Mouse (Mus musculus): ENCODE measurements around the gene Plcxd2. TPM values are rescaled to one million over a fixed set of nuclear protein-coding genes. Genes with fewer than 3 reads are reported as not detected.

Plcxd2 gene
- polyA plus RNA-seq, 1 experiment from 2014 or later: 0.20 TPM

GRCm38 (mm10) chr16:45963837-45964236 is 46.2 kb downstream of the Plcxd2 start:
- Histone ChIP-seq H3K4me2 (replicated peaks; ENCODE audit: low read depth, low read length) (no peak overlapping the region), H3K27ac (ENCODE audit: low read length) (no peak overlapping the region), H3K4me1 (ENCODE audit: insufficient read depth, low read depth, low read length) (peaks cover 5% of the 10 kb centered on the region; the same call in 1 of the 2 replicates), H3K27me3 (replicated peaks; ENCODE audit: insufficient read depth, low read length) (no peaks in the 10 kb centered on the region), H3K4me3 (ENCODE audit: low read depth, low read length) (no peak overlapping the region), H3K36me3 (ENCODE audit: insufficient read depth, low read length) (no peaks in the 10 kb centered on the region), H3K9ac (replicated peaks; ENCODE audit: low read depth) (no peak overlapping the region), H3K9me3 (ENCODE audit: low read length) (no peaks in the 10 kb centered on the region)
- no peak for ATAC-seq
- 72% methylated on average over 8 of the region's 8 CpGs for WGBS
- no peak for DNase-seq (ENCODE audit: low spot score)
- TF ChIP-seq CTCF (IDR thresholded peaks at IDR 0.05): no peak
- TF ChIP-seq EP300 (IDR thresholded peaks at IDR 0.05): no peak

- H3K4me1 ChIP-seq (ENCODE audit: insufficient read depth, low read depth, low read length): peaks cover 5% of the 10 kb centered on the region; the same call in 1 of the 2 replicates
- DNase-seq (ENCODE audit: low spot score) (peak; percentile 12), ATAC-seq (no peak)
- H3K36me3 ChIP-seq (ENCODE audit: insufficient read depth, low read length): no peaks in the 10 kb centered on the region
- no peak for TF ChIP-seq EP300 (IDR thresholded peaks at IDR 0.05)
- no peak for TF ChIP-seq CTCF (IDR thresholded peaks at IDR 0.05)
- WGBS: 36% methylated on average over 5 of the region's 5 CpGs
- no peak overlapping the region for H3K4me3 ChIP-seq (ENCODE audit: low read depth, low read length)
- H3K27me3 ChIP-seq (replicated peaks; ENCODE audit: insufficient read depth, low read length): no peaks in the 10 kb centered on the region
- H3K4me2 ChIP-seq (replicated peaks; ENCODE audit: low read depth, low read length): no peak overlapping the region
- H3K9ac ChIP-seq (replicated peaks; ENCODE audit: low read depth): no peak overlapping the region
- H3K9me3 ChIP-seq (ENCODE audit: low read length): no peaks in the 10 kb centered on the region
- no peak overlapping the region for H3K27ac ChIP-seq (ENCODE audit: low read length)
Measured at GRCm38 (mm10) chr16:45963088-45963487, 46.9 kb downstream of the Plcxd2 start.

GRCm38 (mm10) chr16:45960978-45961377 is 49.0 kb downstream of the Plcxd2 start:
- Histone ChIP-seq H3K27ac (ENCODE audit: low read length) (no peak overlapping the region), H3K4me2 (replicated peaks; ENCODE audit: low read depth, low read length) (no peak overlapping the region), H3K4me1 (ENCODE audit: insufficient read depth, low read depth, low read length) (no peaks in the 10 kb centered on the region), H3K36me3 (ENCODE audit: insufficient read depth, low read length) (no peaks in the 10 kb centered on the region), H3K27me3 (replicated peaks; ENCODE audit: insufficient read depth, low read length) (no peaks in the 10 kb centered on the region), H3K9ac (replicated peaks; ENCODE audit: low read depth) (no peak overlapping the region), H3K4me3 (ENCODE audit: low read depth, low read length) (no peak overlapping the region), H3K9me3 (ENCODE audit: low read length) (no peaks in the 10 kb centered on the region)
- ATAC-seq (peak; percentile 25; the same call in 1 of the 2 replicates), DNase-seq (ENCODE audit: low spot score) (peak; percentile 15)
- WGBS: 73% methylated on average over 3 of the region's 3 CpGs
- no peak for TF ChIP-seq CTCF (IDR thresholded peaks at IDR 0.05)
- TF ChIP-seq EP300 (IDR thresholded peaks at IDR 0.05): no peak; the same call in 1 of the 2 replicates

- no peak for ATAC-seq
Measured at GRCm38 (mm10) chr16:45956390-45956950, 53.5 kb downstream of the Plcxd2 start.

GRCm38 (mm10) chr16:45953394-45953793 is 56.6 kb downstream of the Plcxd2 start, which contains the start of gene Phldb2:
TSS of gene Phldb2 (minus strand) at chr16:45953598.
- ATAC-seq: no peak
- DNase-seq (ENCODE audit: low spot score): no peak
- H3K27ac ChIP-seq (ENCODE audit: low read length): peak within 1 kb of the TSS; percentile 22; the same call in 1 of the 2 replicates
- no peak within 1 kb of the TSS for H3K4me2 ChIP-seq (replicated peaks; ENCODE audit: low read depth, low read length)
- 67% methylated on average over 4 of the region's 4 CpGs for WGBS
- no peaks in the 10 kb centered on the region for H3K27me3 ChIP-seq (replicated peaks; ENCODE audit: insufficient read depth, low read length)
- H3K4me1 ChIP-seq (ENCODE audit: insufficient read depth, low read depth, low read length): 0 out of 2 replicates have a peak, but pooled peaks cover 2% of the 10 kb centered on the region
- no peak for TF ChIP-seq EP300 (IDR thresholded peaks at IDR 0.05)
- no peak for TF ChIP-seq CTCF (IDR thresholded peaks at IDR 0.05)
- no peak within 1 kb of the TSS for H3K4me3 ChIP-seq (ENCODE audit: low read depth, low read length)
- H3K9me3 ChIP-seq (ENCODE audit: low read length): no peaks in the 10 kb centered on the region
- no peaks in the 10 kb centered on the region for H3K36me3 ChIP-seq (ENCODE audit: insufficient read depth, low read length)
- no peak within 1 kb of the TSS for H3K9ac ChIP-seq (replicated peaks; ENCODE audit: low read depth)

More at GRCm38 (mm10) chr16:45956390-45956950, 53.5 kb downstream of the Plcxd2 start:
- no peak for TF ChIP-seq CTCF (IDR thresholded peaks at IDR 0.05)
- TF ChIP-seq EP300 (IDR thresholded peaks at IDR 0.05): no peak
- 0 out of 2 replicates have a peak, but pooled peaks cover 2% of the 10 kb centered on the region for H3K4me1 ChIP-seq (ENCODE audit: insufficient read depth, low read depth, low read length)
- no peak overlapping the region for H3K9ac ChIP-seq (replicated peaks; ENCODE audit: low read depth)
- H3K27ac ChIP-seq (ENCODE audit: low read length): no peak overlapping the region
- no peaks in the 10 kb centered on the region for H3K9me3 ChIP-seq (ENCODE audit: low read length)
- no peak for DNase-seq (ENCODE audit: low spot score)
- 68% methylated on average over 4 of the region's 4 CpGs for WGBS
- H3K4me2 ChIP-seq (replicated peaks; ENCODE audit: low read depth, low read length): no peak overlapping the region
- no peak overlapping the region for H3K4me3 ChIP-seq (ENCODE audit: low read depth, low read length)
- no peaks in the 10 kb centered on the region for H3K27me3 ChIP-seq (replicated peaks; ENCODE audit: insufficient read depth, low read length)
- H3K36me3 ChIP-seq (ENCODE audit: insufficient read depth, low read length): no peaks in the 10 kb centered on the region

GRCm38 (mm10) chr16:45952501-45952900 is 57.5 kb downstream of the Plcxd2 start:
- Histone ChIP-seq H3K4me1 (ENCODE audit: insufficient read depth, low read depth, low read length) (0 out of 2 replicates have a peak, but pooled peaks cover 2% of the 10 kb centered on the region), H3K4me3 (ENCODE audit: low read depth, low read length) (no peak overlapping the region), H3K9me3 (ENCODE audit: low read length) (no peaks in the 10 kb centered on the region), H3K27ac (ENCODE audit: low read length) (peak overlapping the region; percentile 22; the same call in 1 of the 2 replicates), H3K9ac (replicated peaks; ENCODE audit: low read depth) (no peak overlapping the region), H3K36me3 (ENCODE audit: insufficient read depth, low read length) (no peaks in the 10 kb centered on the region), H3K4me2 (replicated peaks; ENCODE audit: low read depth, low read length) (no peak overlapping the region), H3K27me3 (replicated peaks; ENCODE audit: insufficient read depth, low read length) (no peaks in the 10 kb centered on the region)
- DNase-seq (ENCODE audit: low spot score) (peak; percentile 75), ATAC-seq (peak; percentile 67)
- TF ChIP-seq CTCF (IDR thresholded peaks at IDR 0.05) (no peak), EP300 (IDR thresholded peaks at IDR 0.05) (no peak)
- 28% methylated on average over 5 of the region's 5 CpGs for WGBS
